Mouse (Mus musculus): ENCODE results near the gene Lce1b.

DNA sequence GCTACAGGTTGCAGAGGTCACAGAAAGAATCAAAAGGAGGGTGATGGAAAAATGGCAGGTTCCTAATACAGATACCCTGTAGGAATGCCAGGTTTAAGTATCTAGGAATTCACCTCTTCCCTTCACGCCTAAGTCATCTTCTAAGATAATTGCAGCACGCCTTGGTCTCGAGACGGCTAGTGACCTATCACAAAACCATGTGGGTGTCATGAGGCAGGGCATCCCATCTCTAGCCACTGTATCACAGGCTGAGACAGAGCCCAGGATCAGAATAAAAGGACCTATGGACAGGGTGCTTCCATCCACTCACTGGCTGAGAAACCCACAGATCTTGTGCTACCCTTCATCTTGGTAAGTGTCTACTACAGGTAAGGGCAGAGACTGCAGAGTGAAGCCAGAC, 22.2 kb upstream of the Lce1b start, which contains the start of gene Lce1c:
- TF ChIP-seq POLR2A (IDR thresholded peaks at IDR 0.05; ENCODE audit: low read depth, low read length) (no peak), ETS1 (conservative IDR thresholded peaks at IDR 0.05; ENCODE audit: low read depth, low read length) (no peak), USF2 (conservative IDR thresholded peaks at IDR 0.05; ENCODE audit: low read depth, low read length) (no peak), USF1 (IDR thresholded peaks at IDR 0.05; ENCODE audit: low read depth, low read length) (no peak), CTCF (conservative IDR thresholded peaks at IDR 0.05 in 1 of 2, IDR thresholded peaks at IDR 0.05 in 1 of 2; ENCODE audit: low read depth in 2 of 2, low read length in 2 of 2) (no peak)

Data from CH12.LX (cell line).